8 mouse cellular contexts compared by ENCODE assay signal in genomic region chr8:106337852-106338521, GRCm38 (mm10). TPM values are rescaled to one million over a fixed set of nuclear protein-coding genes. Genes with fewer than 3 reads are reported as not detected.
DNase-seq lines count a peak whose midpoint lies in the region; ATAC-seq and TF ChIP-seq lines count a peak whose summit lies in the region.

TSS of gene Smpd3 (minus strand) at chr8:106337988.

- H3K4me1 ChIP-seq in E14TG2a.4 (replicated peaks; ENCODE audit: low read depth, low read length): peaks cover 35% of the 10 kb centered on the region
- H3K4me1 ChIP-seq in forebrain, embryonic 13.5 days: peaks cover 30% of the 10 kb centered on the region
- H3K4me1 ChIP-seq in liver, postnatal 0 days (ENCODE audit: insufficient read depth): peaks cover 7% of the 10 kb centered on the region
- H3K4me1 ChIP-seq in neural tube, embryonic 14.5 days (ENCODE audit: control insufficient read depth, insufficient read depth, low read length): peaks cover 26% of the 10 kb centered on the region

- H3K27me3 ChIP-seq in E14TG2a.4 (ENCODE audit: insufficient read depth, low read length): peaks cover 36% of the 10 kb centered on the region
- 0 out of 2 replicates have a peak, but pooled peaks cover 5% of the 10 kb centered on the region for H3K27me3 ChIP-seq in forebrain, embryonic 13.5 days
- H3K27me3 ChIP-seq in liver, postnatal 0 days (ENCODE audit: insufficient read depth, low read length): peaks cover 29% of the 10 kb centered on the region
- no peaks in the 10 kb centered on the region; the same call in 1 of the 2 replicates for H3K27me3 ChIP-seq in neural tube, embryonic 14.5 days (ENCODE audit: control insufficient read depth, insufficient read depth, low read length)

- H3K9ac ChIP-seq in forebrain, embryonic 13.5 days: peak within 1 kb of the TSS; percentile 91
- H3K9ac ChIP-seq in liver, postnatal 0 days (replicated peaks): peak within 1 kb of the TSS; percentile 9; the same call in 1 of the 2 replicates
- H3K9ac ChIP-seq in neural tube, embryonic 14.5 days (replicated peaks; ENCODE audit: low read depth, low read length): peak within 1 kb of the TSS; percentile 93

- intact Hi-C loops in heart, postnatal 10 days (cut with DNase I): no loop called here

- DNase-seq in heart, postnatal 10 days: peak; percentile 99
- peak; percentile 93 for DNase-seq in large intestine, adult 2 months (ENCODE audit: low read depth, low spot score)
- peak; percentile 96 for DNase-seq in liver, postnatal 0 days
- DNase-seq in testis, postnatal 10 days (ENCODE audit: low spot score): peak; percentile 99

- no peak for TF ChIP-seq EP300 in liver, postnatal 0 days (IDR thresholded peaks at IDR 0.05; ENCODE audit: low read depth)

- peak; percentile 99 for ATAC-seq in cerebellum, adult (ENCODE audit: insufficient number of reproducible peaks, low FRiP score, low TSS enrichment)
- ATAC-seq in forebrain, embryonic 13.5 days: peak; percentile 99
- ATAC-seq in liver, postnatal 0 days: peak; percentile 100
- peak; percentile 98 for ATAC-seq in neural tube, embryonic 14.5 days (ENCODE audit: low read depth)

- H3K4me2 ChIP-seq in forebrain, embryonic 13.5 days: peak within 1 kb of the TSS; percentile 79
- H3K4me2 ChIP-seq in liver, postnatal 0 days (ENCODE audit: low read depth, low read length): peak within 1 kb of the TSS; percentile 72
- peak within 1 kb of the TSS; percentile 62 for H3K4me2 ChIP-seq in neural tube, embryonic 14.5 days (ENCODE audit: low read depth, low read length)

- peak within 1 kb of the TSS; percentile 85 for H3K27ac ChIP-seq in forebrain, embryonic 13.5 days
- peak within 1 kb of the TSS; percentile 60; the same call in 1 of the 2 replicates for H3K27ac ChIP-seq in liver, postnatal 0 days (ENCODE audit: low read depth)
- H3K27ac ChIP-seq in neural tube, embryonic 14.5 days (ENCODE audit: low read depth, low read length): peak within 1 kb of the TSS; percentile 92

- TF ChIP-seq CTCF in E14TG2a.4 (conservative IDR thresholded peaks at IDR 0.05; ENCODE audit: low read length): no peak
- no peak for TF ChIP-seq CTCF in liver, postnatal 0 days (IDR thresholded peaks at IDR 0.05; ENCODE audit: low read depth)

- no peaks in the 10 kb centered on the region for H3K36me3 ChIP-seq in E14TG2a.4 (ENCODE audit: insufficient read depth, low read length)
- H3K36me3 ChIP-seq in forebrain, embryonic 13.5 days (ENCODE audit: poor library complexity, severe bottlenecking): no peaks in the 10 kb centered on the region
- no peaks in the 10 kb centered on the region for H3K36me3 ChIP-seq in liver, postnatal 0 days (replicated peaks; ENCODE audit: insufficient read depth, low read length)
- no peaks in the 10 kb centered on the region for H3K36me3 ChIP-seq in neural tube, embryonic 14.5 days (ENCODE audit: control insufficient read depth, insufficient read depth, low read length)

- H3K4me3 ChIP-seq in E14TG2a.4 (replicated peaks; ENCODE audit: low read length): peak within 1 kb of the TSS; percentile 78
- H3K4me3 ChIP-seq in forebrain, embryonic 13.5 days: peak within 1 kb of the TSS; percentile 69
- peak within 1 kb of the TSS; percentile 50 for H3K4me3 ChIP-seq in liver, postnatal 0 days (ENCODE audit: low read depth, low read length)
- peak within 1 kb of the TSS; percentile 73 for H3K4me3 ChIP-seq in neural tube, embryonic 14.5 days (ENCODE audit: low read depth, low read length)

- no peaks in the 10 kb centered on the region for H3K9me3 ChIP-seq in E14TG2a.4 (ENCODE audit: low read length)
- H3K9me3 ChIP-seq in forebrain, embryonic 13.5 days (replicated peaks): no peaks in the 10 kb centered on the region
- no peaks in the 10 kb centered on the region for H3K9me3 ChIP-seq in liver, postnatal 0 days (ENCODE audit: low read length)
- H3K9me3 ChIP-seq in neural tube, embryonic 14.5 days (ENCODE audit: control insufficient read depth, low read length): no peaks in the 10 kb centered on the region

- WGBS in forebrain, embryonic 13.5 days: under 1% methylated on average over 45 of the region's 45 CpGs
- under 1% methylated on average over 45 of the region's 45 CpGs for WGBS in large intestine, adult 2 months
- under 1% methylated on average over 42 of the region's 45 CpGs for WGBS in liver, postnatal 0 days (ENCODE audit: insufficient replicate concordance)
- under 1% methylated on average over 45 of the region's 45 CpGs for WGBS in neural tube, embryonic 14.5 days

RNA-seq across cellular contexts. Expression of gene Smpd3, which starts in this region (rescaled TPM):
- 31.4 and 34.6 TPM in 2 replicates for polyA plus RNA-seq in forebrain, embryonic 13.5 days (2015; fragmentation: Nextera tagmentation; extraction: Ambion mirVana)
- 1 to 10 TPM; 4.8 to 5.0 TPM for total RNA-seq in heart, postnatal 10 days (2021)
- polyA plus RNA-seq in large intestine, adult 2 months (2012; rRNA removed): 54.3 and 81.6 TPM in 2 replicates
- polyA plus RNA-seq in liver, postnatal 0 days (2015; fragmentation: Nextera tagmentation; extraction: Ambion mirVana): 1.2 and 1.3 TPM in 2 replicates
- polyA plus RNA-seq in neural tube, embryonic 14.5 days (2014; fragmentation: Nextera tagmentation; extraction: Ambion mirVana): 39.5 and 43.3 TPM in 2 replicates

Comparison
In these comparisons a context has a peak if more than half of its experiments do, and no peak if none do; other contexts are left out.
1. Peak in every context shown above with its lines: DNase-seq, ATAC-seq, H3K4me3 ChIP-seq and H3K27ac ChIP-seq.
2. RNA of gene Smpd3 (polyA plus RNA-seq): 54.3 to 81.6 TPM in large intestine, adult 2 months, 39.5 to 43.3 TPM in neural tube, embryonic 14.5 days and 31.4 to 34.6 TPM in forebrain, embryonic 13.5 days; 1.2 to 1.3 TPM in liver, postnatal 0 days; every median in the first group is over 10 times any median in the second.
3. H3K9ac ChIP-seq: peak in every context shown above with its lines; median percentile 93 in neural tube, embryonic 14.5 days; 91 in forebrain, embryonic 13.5 days; 9 in liver, postnatal 0 days.